Mouse (Mus musculus) liver, postnatal 0 days (tissue): Measurements from ENCODE around the gene Flnb.

Experiments
- CTCF ChIP-seq: sonication (generic); IDR thresholded peaks from 2 replicates; pipeline ENCODE4 v1.5.1; 2016; ENCODE audit warnings: antibody characterized with exemption, low read depth
- EP300 ChIP-seq: IDR thresholded peaks from 2 replicates; pipeline ENCODE4 v1.6.1; 2016; ENCODE audit warnings: antibody characterized with exemption, low read depth, mild to moderate bottlenecking

GRCm38 (mm10) chr14:7804558-7804905 lies 13.2 kb upstream of the Flnb start:
- TF ChIP-seq CTCF (no peak), EP300 (no peak)
